Mouse (Mus musculus) heart, postnatal 10 days (tissue): Measurements from ENCODE around the gene Gm49601. TPM values are rescaled to one million over a fixed set of nuclear protein-coding genes. Genes with fewer than 3 reads are reported as not detected.

Experiments used
- DNase-seq, 2 experiments: peaks; one replicate each; pipeline ENCODE4 v3.0.0; 2021
- intact Hi-C: fragments of 180-260 bp; cut with DNase I; formaldehyde crosslinking; loops from one replicate; pipeline ENCODE4 v1.15.1; 2025
- total RNA-seq, 2 experiments: library from RNA; stranded (reverse); gene quantifications; 2 replicates each; pipeline ENCODE4 v1.2.3; 2021

The Gm49601 gene
- total RNA-seq, 2 experiments from 2014 or later = 2.2 to 4.1 TPM

- intact Hi-C loops = no loop called here
- DNase-seq = no peak
Measured at GRCm38 (mm10) chr16:18630291-18630690, 4.1 kb upstream of the Gm49601 start.

GRCm38 (mm10) chr16:18629390-18630231 lies 3.4 kb upstream of the Gm49601 start, which contains the start of gene Sept5:
Sept5 (minus strand) TSS chr16:18629954.
- peak; percentile 74 to 78 for DNase-seq
- intact Hi-C loops = loop anchor here (5.0 kb wide), 2 partner anchors 168 to 228 kb away; no protein-coding TSS in a partner anchor

- DNase-seq = no peak
- intact Hi-C loops = loop anchor here (5.0 kb wide), 2 partner anchors 168 to 228 kb away; no protein-coding TSS in a partner anchor
Measured at GRCm38 (mm10) chr16:18628948-18629340, 2.7 kb upstream of the Gm49601 start.

- intact Hi-C loops = loop anchor here (5.0 kb wide), 2 partner anchors 169 to 229 kb away; no protein-coding TSS in a partner anchor
- no peak for DNase-seq
Measured at GRCm38 (mm10) chr16:18628206-18628947, 2.1 kb upstream of the Gm49601 start.

GRCm38 (mm10) chr16:18627163-18627562 lies 936 bp upstream of the Gm49601 start:
- intact Hi-C loops = loop anchor here (5.0 kb wide), 2 partner anchors 170 to 230 kb away; no protein-coding TSS in a partner anchor
- DNase-seq = no peak

- intact Hi-C loops = loop anchor here (1.0 to 5.0 kb wide), 3 partner anchors 52 to 231 kb away; no protein-coding TSS in a partner anchor
- no peak for DNase-seq
Measured at GRCm38 (mm10) chr16:18625791-18626311, 376 bp downstream of the Gm49601 start.

GRCm38 (mm10) chr16:18625097-18625496 lies 1.1 kb downstream of the Gm49601 start:
- intact Hi-C loops = loop anchor here (5.0 kb wide), 2 partner anchors 172 to 232 kb away; no protein-coding TSS in a partner anchor
- DNase-seq = no peak

GRCm38 (mm10) chr16:18624641-18625040 lies 1.6 kb downstream of the Gm49601 start:
- intact Hi-C loops = loop anchor here (5.0 kb wide), 2 partner anchors 173 to 233 kb away; no protein-coding TSS in a partner anchor
- no peak for DNase-seq

- intact Hi-C loops = no loop called here
- no peak for DNase-seq
Measured at GRCm38 (mm10) chr16:18623751-18624540, 2.3 kb downstream of the Gm49601 start.

- no peak for DNase-seq
- intact Hi-C loops = no loop called here
Measured at GRCm38 (mm10) chr16:18622916-18623750, 3.1 kb downstream of the Gm49601 start.

GRCm38 (mm10) chr16:18622019-18622418 lies 4.2 kb downstream of the Gm49601 start, which contains the start of gene Gp1bb:
Gp1bb (minus strand) TSS chr16:18622403.
- intact Hi-C loops = no loop called here
- DNase-seq = no peak

- intact Hi-C loops = no loop called here
- peak; percentile 41 to 46 for DNase-seq
Measured at GRCm38 (mm10) chr16:18621362-18622001, 4.7 kb downstream of the Gm49601 start.

GRCm38 (mm10) chr16:18620601-18621361 lies 5.4 kb downstream of the Gm49601 start:
- intact Hi-C loops = no loop called here

GRCm38 (mm10) chr16:18620201-18620600 lies 6.0 kb downstream of the Gm49601 start:
- no peak for DNase-seq
- intact Hi-C loops = no loop called here

More at GRCm38 (mm10) chr16:18620601-18621361, 5.4 kb downstream of the Gm49601 start:
- DNase-seq = peak; percentile 45 to 46

- intact Hi-C loops = no loop called here
- DNase-seq = no peak
Measured at GRCm38 (mm10) chr16:18619110-18619509, 7.1 kb downstream of the Gm49601 start.

- DNase-seq = no peak
- intact Hi-C loops = no loop called here
Measured at GRCm38 (mm10) chr16:18618297-18618696, 7.9 kb downstream of the Gm49601 start.

GRCm38 (mm10) chr16:18617370-18618065 lies 8.7 kb downstream of the Gm49601 start:
- intact Hi-C loops = loop anchor here (1.0 to 2.0 kb wide), 2 partner anchors 174 to 273 kb away; no protein-coding TSS in a partner anchor
- DNase-seq = peak; percentile 90 to 94
